Mouse (Mus musculus): ENCODE data around the gene N4bp2. TPM values are rescaled to one million over a fixed set of nuclear protein-coding genes. Genes with fewer than 3 reads are reported as not detected.
A peak's percentile ranks its signal among the peaks of the same experiment; 100 is the strongest.
"Not testable (repeated sequence)": the region's sequence is repeated elsewhere in the genome, so short reads cannot be mapped to it uniquely, and the experiment has no call there.

N4bp2 gene
- polyA plus RNA-seq (2012; rRNA removed) (31.3 and 31.8 TPM in 2 replicates), polyA plus RNA-seq (2014; fragmentation: Nextera tagmentation; extraction: Ambion mirVana) (39.1 and 40.7 TPM in 2 replicates)

DNA sequence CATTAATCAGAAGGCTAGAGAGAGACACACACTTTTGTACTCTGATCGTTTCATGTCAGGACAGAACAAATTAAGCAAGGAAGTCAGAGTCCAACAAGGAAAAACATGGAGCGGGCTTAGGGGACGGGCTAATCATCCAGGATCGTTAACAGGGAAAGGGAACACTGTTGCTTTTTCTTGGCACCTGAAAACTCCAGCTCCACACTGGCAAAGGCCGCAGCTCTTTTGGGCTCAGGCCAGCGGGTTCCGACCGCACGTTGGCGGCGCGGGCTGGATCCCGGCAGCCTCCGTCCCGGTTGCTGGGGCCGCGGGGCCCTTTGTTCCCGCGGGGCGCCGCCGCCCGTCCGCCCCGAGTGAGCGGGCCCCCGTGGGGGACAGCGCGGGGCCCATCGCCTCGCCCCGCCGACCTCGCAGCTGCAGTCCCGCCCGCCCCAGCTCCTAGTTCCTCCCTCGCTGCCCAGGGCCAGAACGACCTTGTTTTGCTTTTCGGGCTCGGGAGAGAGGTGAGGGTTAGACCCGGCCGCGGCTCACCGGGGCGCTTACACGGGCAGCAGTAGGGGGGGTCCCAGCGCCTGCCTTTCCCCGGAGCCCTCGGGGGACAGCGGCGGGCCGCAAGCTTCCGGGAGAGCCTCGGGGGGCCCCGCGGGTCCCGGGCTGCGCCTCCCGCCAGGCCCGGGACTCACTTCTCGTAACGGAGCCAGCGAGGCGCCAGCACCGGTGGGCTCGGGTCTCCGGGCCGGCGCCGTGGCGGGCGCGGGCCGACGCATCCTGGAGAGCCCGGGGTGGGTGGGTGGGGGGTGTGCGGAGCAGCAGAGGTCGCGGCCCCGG is at the start of gene N4bp2:
TSS of gene N4bp2 (plus strand) at position 434 of the 828 bp plus-strand sequence.
- Histone ChIP-seq H3K9ac (ENCODE audit: low read depth, low read length, severe bottlenecking) (peak within 1 kb of the TSS; percentile 100), H3K4me2 (replicated peaks; ENCODE audit: low read depth, low read length, severe bottlenecking) (peak within 1 kb of the TSS; percentile 60), H3K36me3 (ENCODE audit: control insufficient read depth, insufficient read depth, low read length) (peaks cover 6% of the 10 kb centered on the region; the same call in 1 of the 2 replicates), H3K4me3 (replicated peaks; ENCODE audit: low read length) (peak within 1 kb of the TSS; percentile 94), H3K4me1 (ENCODE audit: control insufficient read depth, insufficient read depth, low read length) (peaks cover 7% of the 10 kb centered on the region), H3K9me3 (ENCODE audit: control insufficient read depth, low read length) (no peaks in the 10 kb centered on the region), H3K27ac (replicated peaks; ENCODE audit: low read depth, low read length) (peak within 1 kb of the TSS; percentile 100), H3K27me3 (ENCODE audit: control insufficient read depth, insufficient read depth, low read length) (no peaks in the 10 kb centered on the region)
- DNase-seq (ENCODE audit: low spot score) (peak; percentile 78), ATAC-seq (ENCODE audit: low FRiP score, low read depth) (peak; percentile 27)
- TF ChIP-seq POLR2A (IDR thresholded peaks at IDR 0.05; ENCODE audit: borderline replicate concordance, extremely low read depth, insufficient read depth, insufficient read length), result 0 out of 2 replicates have a peak, but pooled peaks have one; percentile 12
- under 1% methylated on average over 25 of the region's 80 CpGs for WGBS

DNA sequence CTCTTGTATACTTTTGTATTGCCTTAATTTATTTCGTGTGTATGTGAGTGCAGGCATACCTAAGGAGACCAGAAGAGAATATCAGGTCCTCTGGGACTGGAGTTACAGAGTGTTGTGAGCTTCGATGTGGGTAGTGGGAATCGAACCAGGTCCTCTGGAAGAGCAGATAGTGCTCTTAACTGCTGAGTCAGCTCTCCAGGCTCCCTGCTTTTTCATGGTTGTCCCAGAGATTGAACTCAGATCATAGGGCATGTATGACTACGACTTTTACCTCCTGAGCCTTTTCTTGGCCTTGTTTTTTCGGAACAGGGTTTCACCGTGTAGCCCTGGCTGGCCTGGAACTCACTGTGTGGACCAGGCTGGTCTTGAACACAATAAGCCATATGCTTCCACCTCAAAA is 48.2 kb upstream of the N4bp2 start:
- H3K4me1 ChIP-seq (ENCODE audit: control insufficient read depth, insufficient read depth, low read length), result no peaks in the 10 kb centered on the region
- no peak overlapping the region for H3K4me2 ChIP-seq (replicated peaks; ENCODE audit: low read depth, low read length, severe bottlenecking)
- no peak overlapping the region for H3K9ac ChIP-seq (ENCODE audit: low read depth, low read length, severe bottlenecking)
- no peaks in the 10 kb centered on the region for H3K27me3 ChIP-seq (ENCODE audit: control insufficient read depth, insufficient read depth, low read length)
- H3K36me3 ChIP-seq (ENCODE audit: control insufficient read depth, insufficient read depth, low read length), result no peaks in the 10 kb centered on the region
- no peaks in the 10 kb centered on the region for H3K9me3 ChIP-seq (ENCODE audit: control insufficient read depth, low read length)
- ATAC-seq (ENCODE audit: low FRiP score, low read depth) (no peak), DNase-seq (ENCODE audit: low spot score) (no peak)
- H3K27ac ChIP-seq (replicated peaks; ENCODE audit: low read depth, low read length), result no peak overlapping the region
- H3K4me3 ChIP-seq (replicated peaks; ENCODE audit: low read length), result no peak overlapping the region
- no peak for TF ChIP-seq POLR2A (IDR thresholded peaks at IDR 0.05; ENCODE audit: borderline replicate concordance, extremely low read depth, insufficient read depth, insufficient read length)
- WGBS, result 84% methylated on average over 6 of the region's 6 CpGs

DNA sequence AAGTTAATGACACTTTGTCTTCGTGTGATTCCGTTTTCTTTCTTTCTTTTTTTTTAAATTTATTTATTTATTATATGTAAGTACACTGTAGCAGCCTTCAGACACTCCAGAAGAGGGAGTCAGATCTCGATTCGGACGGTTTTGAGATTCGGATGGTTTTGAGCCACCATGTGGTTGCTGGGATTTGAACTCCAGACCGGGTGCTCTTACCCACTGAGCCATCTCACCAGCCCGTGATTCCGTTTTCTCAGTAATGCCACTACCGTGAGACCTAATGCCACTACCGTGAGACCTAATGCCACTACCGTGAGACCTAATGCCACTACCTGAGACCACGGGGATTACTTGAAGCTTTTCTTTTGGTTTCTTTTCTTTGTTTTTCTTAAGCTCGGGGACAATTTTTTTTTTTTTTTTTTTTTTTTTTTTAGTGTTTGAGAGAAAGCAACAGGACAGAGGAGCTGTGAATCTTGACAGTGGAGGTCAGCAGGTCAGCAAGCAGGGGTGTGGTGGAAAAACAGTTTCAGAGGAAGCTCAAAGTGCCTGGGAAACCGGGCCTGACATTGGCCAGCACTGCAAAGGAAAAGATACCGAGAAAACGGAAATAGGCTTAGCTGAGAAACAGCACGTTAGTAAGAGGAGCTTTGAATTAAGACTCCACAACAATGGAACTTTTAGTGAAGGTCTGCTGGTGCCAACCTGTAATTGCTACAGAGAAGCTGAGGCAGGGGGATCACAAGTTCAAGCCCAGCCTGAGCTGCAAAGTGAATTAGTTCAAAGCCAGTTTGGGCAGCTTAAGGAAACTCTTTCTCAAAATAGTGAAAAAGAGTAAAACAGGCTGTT is 46.0 kb upstream of the N4bp2 start:
- Histone ChIP-seq H3K27me3 (ENCODE audit: control insufficient read depth, insufficient read depth, low read length) (no peaks in the 10 kb centered on the region), H3K9ac (ENCODE audit: low read depth, low read length, severe bottlenecking) (no peak overlapping the region), H3K36me3 (ENCODE audit: control insufficient read depth, insufficient read depth, low read length) (no peaks in the 10 kb centered on the region), H3K27ac (replicated peaks; ENCODE audit: low read depth, low read length) (no peak overlapping the region), H3K9me3 (ENCODE audit: control insufficient read depth, low read length) (no peaks in the 10 kb centered on the region), H3K4me2 (replicated peaks; ENCODE audit: low read depth, low read length, severe bottlenecking) (no peak overlapping the region), H3K4me1 (ENCODE audit: control insufficient read depth, insufficient read depth, low read length) (no peaks in the 10 kb centered on the region), H3K4me3 (replicated peaks; ENCODE audit: low read length) (no peak overlapping the region)
- TF ChIP-seq POLR2A (IDR thresholded peaks at IDR 0.05; ENCODE audit: borderline replicate concordance, extremely low read depth, insufficient read depth, insufficient read length), result no peak
- no peak for DNase-seq (ENCODE audit: low spot score)
- ATAC-seq (ENCODE audit: low FRiP score, low read depth), result no peak
- 88% methylated on average over 18 of the region's 18 CpGs for WGBS

DNA sequence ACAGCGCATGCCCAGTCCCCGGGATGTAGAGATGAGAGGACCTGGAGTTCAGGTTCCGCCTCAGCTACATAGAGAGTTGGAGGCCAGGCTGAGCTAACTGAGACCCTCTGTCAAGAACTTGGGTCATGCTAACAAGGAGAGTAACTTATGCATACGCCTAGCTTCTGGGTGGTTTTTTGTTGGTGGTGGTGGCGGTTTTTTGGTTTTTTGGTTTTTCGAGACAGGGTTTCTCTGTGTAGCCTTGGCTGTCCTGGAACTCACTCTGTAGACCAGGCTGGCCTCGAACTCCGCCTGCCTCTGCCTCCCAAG is 45.5 kb upstream of the N4bp2 start:
- H3K4me1 ChIP-seq (ENCODE audit: control insufficient read depth, insufficient read depth, low read length); H3K27ac ChIP-seq (replicated peaks; ENCODE audit: low read depth, low read length); H3K9ac ChIP-seq (ENCODE audit: low read depth, low read length, severe bottlenecking); ATAC-seq (ENCODE audit: low FRiP score, low read depth); H3K4me2 ChIP-seq (replicated peaks; ENCODE audit: low read depth, low read length, severe bottlenecking); H3K4me3 ChIP-seq (replicated peaks; ENCODE audit: low read length); H3K9me3 ChIP-seq (ENCODE audit: control insufficient read depth, low read length); DNase-seq (ENCODE audit: low spot score); H3K36me3 ChIP-seq (ENCODE audit: control insufficient read depth, insufficient read depth, low read length); H3K27me3 ChIP-seq (ENCODE audit: control insufficient read depth, insufficient read depth, low read length): not testable (repeated sequence)
- 94% methylated on average over 8 of the region's 8 CpGs for WGBS

DNA sequence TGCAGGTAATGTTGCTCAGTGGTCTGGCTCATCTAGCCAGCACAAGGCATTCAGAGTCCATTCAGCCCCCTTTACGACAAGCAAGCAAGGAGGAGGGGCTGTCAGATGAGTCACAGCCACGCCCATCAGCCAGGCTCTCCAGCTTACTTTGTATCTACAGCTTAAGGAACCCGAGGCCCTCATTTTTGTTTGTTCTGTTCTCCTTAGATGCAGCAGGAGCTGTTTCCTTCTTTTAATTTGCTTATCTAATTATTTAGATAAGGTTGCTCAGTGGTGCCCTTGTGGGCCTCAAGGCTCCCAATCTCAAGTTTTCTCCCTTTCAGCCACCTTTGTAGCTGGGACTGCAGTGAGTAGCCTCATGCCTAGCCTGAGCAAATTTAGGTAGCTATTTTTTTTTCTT is 45.0 kb upstream of the N4bp2 start:
- no peak overlapping the region for H3K4me2 ChIP-seq (replicated peaks; ENCODE audit: low read depth, low read length, severe bottlenecking)
- 14% methylated on average over 3 of the region's 3 CpGs for WGBS
- H3K4me3 ChIP-seq (replicated peaks; ENCODE audit: low read length), result no peak overlapping the region
- H3K9me3 ChIP-seq (ENCODE audit: control insufficient read depth, low read length), result no peaks in the 10 kb centered on the region
- H3K9ac ChIP-seq (ENCODE audit: low read depth, low read length, severe bottlenecking), result no peak overlapping the region
- H3K27me3 ChIP-seq (ENCODE audit: control insufficient read depth, insufficient read depth, low read length), result no peaks in the 10 kb centered on the region
- H3K4me1 ChIP-seq (ENCODE audit: control insufficient read depth, insufficient read depth, low read length), result no peaks in the 10 kb centered on the region
- no peaks in the 10 kb centered on the region for H3K36me3 ChIP-seq (ENCODE audit: control insufficient read depth, insufficient read depth, low read length)
- DNase-seq (ENCODE audit: low spot score) (no peak), ATAC-seq (ENCODE audit: low FRiP score, low read depth) (no peak)
- TF ChIP-seq POLR2A (IDR thresholded peaks at IDR 0.05; ENCODE audit: borderline replicate concordance, extremely low read depth, insufficient read depth, insufficient read length), result no peak
- H3K27ac ChIP-seq (replicated peaks; ENCODE audit: low read depth, low read length), result no peak overlapping the region

Measured in limb, embryonic 14.5 days (tissue).